Mouse (Mus musculus): Measurements from ENCODE around the gene Plxdc1.
A peak's percentile ranks its signal among the peaks of the same experiment; 100 is the strongest.

Plxdc1 gene

GRCm38 (mm10) chr11:97985727-97986677 lies at the start of gene Plxdc1:
TSS of gene Plxdc1 (minus strand) at chr11:97986444.
- no peak for DNase-seq (ENCODE audit: low read depth, low spot score)

DNA sequence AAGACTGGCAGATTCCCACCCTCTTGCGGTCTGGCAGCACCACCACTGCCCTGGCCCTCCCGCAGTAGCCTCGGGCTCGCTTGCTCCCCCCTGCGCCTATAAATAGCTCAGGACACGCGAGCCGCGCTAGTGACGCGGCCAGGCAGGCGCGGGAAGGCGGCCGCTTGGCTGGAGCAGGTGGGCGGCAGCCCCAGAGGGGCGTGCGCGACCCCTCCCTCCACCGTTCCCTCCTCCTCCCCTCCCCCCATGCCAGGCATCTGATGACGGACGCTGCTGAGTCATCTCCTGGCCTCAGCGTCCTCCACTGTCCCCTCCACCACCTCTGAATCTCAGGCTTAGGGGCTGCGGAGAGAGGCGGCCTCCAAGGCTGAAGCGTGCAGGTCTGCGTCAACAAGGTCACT lies 49.7 kb upstream of the Plxdc1 start:
- peak; percentile 49 for DNase-seq (ENCODE audit: low read depth, low spot score)

- no peak for DNase-seq (ENCODE audit: low read depth, low spot score)
Measured at GRCm38 (mm10) chr11:98034840-98035239, 48.6 kb upstream of the Plxdc1 start.

GRCm38 (mm10) chr11:98034061-98034460 lies 47.8 kb upstream of the Plxdc1 start:
- no peak for DNase-seq (ENCODE audit: low read depth, low spot score)

DNA sequence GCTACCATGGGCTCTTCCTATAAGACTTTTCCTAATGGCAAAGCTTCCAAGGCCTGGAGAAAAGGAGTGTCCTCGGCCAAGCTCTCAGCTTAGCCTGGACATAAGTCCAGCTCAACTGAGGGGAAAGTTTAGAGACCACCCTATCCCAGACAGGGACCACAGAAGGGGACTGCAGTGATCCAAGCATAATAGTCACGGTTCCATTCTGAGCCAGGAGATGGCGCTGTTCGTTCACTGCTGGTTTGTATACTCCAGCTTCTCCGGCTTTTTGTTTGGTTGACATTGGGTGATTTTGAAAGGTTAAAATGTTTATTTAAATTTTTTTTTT lies 45.2 kb upstream of the Plxdc1 start:
- DNase-seq (ENCODE audit: low read depth, low spot score) = peak; percentile 83

DNA sequence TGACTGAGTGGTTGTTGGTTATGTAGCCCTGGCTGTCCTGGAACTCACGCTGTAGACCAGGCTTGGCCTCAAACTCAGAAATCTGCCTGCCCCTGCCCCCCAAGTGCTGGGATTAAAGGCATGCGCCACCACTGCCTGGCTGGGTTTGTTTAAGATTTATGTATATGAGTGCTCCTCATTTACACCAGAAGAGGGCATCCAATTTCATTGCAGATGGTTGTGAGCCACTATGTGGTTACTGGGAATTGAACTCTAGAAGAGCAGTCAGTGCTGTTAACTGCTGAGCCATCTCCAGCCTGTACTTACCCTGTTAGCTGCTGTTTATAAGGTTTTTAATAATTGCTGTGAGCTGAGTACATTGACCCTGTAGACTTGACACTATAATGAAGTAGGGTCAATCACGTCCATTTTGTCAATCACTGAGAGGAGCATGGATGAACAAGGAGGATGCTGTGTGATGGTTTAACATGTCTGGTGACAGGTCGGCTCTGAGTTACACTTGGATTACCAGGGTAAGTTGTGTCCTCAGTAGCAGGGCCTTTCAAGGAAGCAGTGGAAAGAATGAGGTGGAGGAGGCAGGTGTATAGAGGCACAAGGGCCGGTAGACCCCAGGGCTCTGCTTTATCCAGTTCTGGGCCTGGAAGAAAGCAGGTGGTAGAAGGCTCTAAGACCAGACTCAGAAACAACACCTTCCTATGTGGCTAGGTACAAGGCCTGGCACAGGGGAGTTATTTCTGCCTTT lies 44.6 kb upstream of the Plxdc1 start:
- peak; percentile 63 for DNase-seq (ENCODE audit: low read depth, low spot score)

DNA sequence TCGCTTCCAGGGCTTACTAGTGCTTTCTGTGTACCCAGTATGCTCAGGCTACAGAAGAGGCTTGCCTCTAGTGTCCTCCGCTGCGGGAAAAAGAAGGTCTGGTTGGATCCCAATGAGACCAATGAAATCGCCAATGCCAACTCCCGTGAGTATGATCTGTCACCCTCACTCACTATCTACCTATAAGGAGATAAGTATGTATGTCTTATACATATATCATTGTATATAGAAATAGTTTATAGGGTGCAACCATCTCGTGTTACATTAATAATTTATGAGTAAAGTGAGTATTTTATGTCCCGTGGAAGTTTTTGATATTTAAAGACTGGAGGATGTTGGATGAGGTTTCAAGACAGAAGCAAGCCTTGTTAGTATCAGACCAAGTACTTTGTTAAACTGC lies 41.5 kb upstream of the Plxdc1 start:
- DNase-seq (ENCODE audit: low read depth, low spot score) = no peak

GRCm38 (mm10) chr11:98027297-98027688 lies 41.0 kb upstream of the Plxdc1 start:
- no peak for DNase-seq (ENCODE audit: low read depth, low spot score)

GRCm38 (mm10) chr11:98026570-98027296 lies 40.5 kb upstream of the Plxdc1 start, which contains the start of gene Rpl19:
TSS of gene Rpl19 (plus strand) at chr11:98026710.
- peak; percentile 94 for DNase-seq (ENCODE audit: low read depth, low spot score)

DNA sequence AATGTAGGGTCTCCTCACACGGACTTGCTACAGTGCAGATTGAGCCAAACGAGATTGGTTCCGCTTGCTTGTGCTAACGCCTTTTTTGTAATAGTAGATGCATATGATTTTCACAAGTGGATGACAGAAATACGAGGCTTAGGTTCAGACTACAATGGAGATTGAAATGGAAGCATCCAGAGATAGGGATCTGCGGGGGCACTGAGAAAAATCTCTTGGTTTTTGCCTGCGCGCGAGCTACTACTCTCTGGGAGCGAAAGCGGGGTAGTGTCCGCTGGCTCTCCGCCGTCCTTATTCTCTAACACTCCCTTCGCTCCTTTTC lies 40.0 kb upstream of the Plxdc1 start:
- no peak for DNase-seq (ENCODE audit: low read depth, low spot score)

DNA sequence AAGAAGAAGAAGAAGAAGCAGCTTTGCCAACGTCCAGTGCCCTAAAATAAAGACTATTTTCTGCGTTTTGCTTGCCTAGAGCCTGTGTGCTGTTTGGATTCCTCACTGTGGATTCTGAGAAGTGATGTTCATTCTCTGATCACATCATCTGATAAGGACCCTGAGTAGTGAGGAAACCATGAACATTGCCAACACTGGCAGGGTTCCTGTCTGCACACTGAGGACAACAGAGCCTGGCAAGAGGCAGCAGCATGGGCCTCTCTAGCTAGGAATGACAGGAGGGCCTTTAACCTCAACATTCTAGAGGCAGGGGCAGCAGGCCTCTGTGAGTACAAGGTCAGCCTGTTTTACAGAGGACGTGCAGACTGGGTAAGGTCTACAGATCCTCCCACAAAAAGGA lies 38.3 kb upstream of the Plxdc1 start:
- no peak for DNase-seq (ENCODE audit: low read depth, low spot score)

DNA sequence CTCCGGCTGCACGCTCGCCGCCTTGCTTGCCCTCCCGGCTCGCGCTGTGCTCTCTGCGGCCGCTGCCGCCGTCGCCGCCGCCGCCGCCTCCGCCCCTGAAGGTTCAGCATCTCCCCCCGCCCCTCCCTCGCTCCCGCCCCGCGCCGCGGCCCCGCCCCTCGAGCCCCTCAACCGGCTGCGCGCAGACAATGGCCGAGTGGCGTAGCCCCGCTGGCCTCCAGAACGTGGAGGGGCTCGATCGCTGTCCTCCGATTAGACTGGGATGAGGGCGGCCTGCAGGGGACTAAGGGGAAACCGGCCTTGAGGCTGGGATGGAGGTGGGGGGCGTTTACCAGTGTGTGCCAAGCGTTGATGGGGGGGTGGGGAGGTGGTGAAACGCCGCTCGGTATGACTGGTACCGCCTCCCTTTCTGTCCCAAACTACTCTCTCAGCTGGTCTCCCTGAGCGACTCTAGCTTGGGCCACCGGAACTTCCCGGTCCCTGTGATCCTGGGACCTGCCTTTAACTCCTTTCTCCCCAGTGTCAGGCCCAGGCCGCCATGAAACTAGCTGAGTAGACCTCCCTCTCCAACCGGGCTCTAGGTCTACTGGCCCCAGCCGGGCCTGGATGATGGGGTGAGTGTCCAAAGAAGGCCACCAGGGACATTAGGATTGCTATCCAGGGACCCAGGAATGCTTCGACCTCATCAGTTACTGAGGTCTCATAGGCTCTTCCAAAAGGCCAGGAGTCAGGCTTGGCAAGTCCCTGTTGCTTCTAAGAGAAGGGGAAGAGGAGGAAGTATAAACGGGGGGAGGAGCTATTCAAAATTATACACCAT lies 36.5 kb upstream of the Plxdc1 start, which contains the start of gene Cacnb1:
Gene Cacnb1 (minus strand): TSS at position 480 of the 817 bp plus-strand sequence.
- DNase-seq (ENCODE audit: low read depth, low spot score) = peak; percentile 50

GRCm38 (mm10) chr11:98022253-98022554 lies 36.0 kb upstream of the Plxdc1 start:
- DNase-seq (ENCODE audit: low read depth, low spot score) = no peak

DNA sequence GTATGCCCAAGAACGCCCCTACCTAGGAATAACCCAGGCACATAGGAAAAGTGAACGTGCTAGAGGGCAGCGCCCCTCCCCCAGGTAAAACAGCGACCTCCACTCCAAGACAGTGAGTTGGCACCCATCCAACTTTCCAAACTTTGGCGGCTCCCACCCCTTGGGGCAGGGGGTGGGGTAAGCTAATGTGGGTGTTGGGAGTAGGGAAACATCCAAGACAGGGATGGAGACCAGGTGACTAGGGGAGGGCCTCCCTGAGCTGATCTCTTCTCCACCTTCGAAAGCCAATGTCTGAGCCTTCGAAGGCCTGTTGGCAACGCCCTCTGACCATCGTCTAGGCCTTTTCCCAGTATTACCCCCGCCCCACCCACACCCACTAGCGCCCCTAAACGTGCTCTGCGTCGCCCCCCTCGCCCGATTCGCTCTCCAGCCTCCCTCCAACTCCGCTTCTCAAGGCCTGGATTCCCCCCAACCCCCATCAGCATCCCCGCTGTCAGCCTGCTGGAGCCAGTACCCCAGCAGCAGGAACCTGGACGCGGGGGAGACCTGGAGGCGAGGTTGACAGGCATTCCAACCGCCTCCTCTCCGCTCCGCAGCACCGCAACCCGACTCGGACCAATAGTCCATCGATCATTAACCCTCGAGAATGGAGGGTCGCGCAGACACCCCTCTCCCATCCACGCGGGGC lies 35.5 kb upstream of the Plxdc1 start:
- peak; percentile 76 for DNase-seq (ENCODE audit: low read depth, low spot score)

DNA sequence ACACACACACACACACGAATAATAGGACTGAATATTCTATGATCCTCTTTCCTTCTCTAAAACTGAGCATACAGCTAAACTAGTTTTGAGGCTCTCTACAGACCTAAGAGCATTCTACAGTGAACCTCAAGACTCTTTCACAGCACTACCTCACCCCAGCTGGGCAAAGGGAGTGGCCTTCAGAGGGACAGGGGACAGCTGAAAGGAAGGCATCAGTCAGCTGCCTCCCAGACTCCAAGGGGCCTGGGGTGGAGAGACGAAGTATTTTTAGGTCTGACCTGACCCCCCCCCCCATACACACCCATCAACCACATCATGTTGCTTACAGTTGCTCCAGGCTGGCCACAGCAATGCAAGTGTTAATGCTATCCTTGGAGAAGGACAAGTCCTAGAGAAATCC lies 34.9 kb upstream of the Plxdc1 start:
- DNase-seq (ENCODE audit: low read depth, low spot score) = no peak

DNA sequence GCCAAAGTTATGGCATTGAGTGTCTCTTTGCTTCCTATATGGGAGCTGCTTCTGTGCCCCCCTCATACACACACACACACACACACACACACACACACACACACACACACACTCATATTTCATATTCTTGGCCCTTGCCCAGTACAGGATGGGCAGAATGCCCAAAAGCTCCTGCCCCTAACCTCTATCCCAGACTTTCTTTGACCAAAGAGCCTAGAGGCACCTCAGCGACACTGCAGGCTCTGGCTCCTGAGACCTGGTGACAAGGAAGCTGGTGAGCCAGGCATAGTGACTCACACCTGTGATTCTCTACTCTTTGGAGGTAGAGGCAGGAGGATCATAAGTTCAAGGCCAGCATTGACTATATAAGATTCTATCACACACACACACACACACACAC lies 34.5 kb upstream of the Plxdc1 start:
- no peak for DNase-seq (ENCODE audit: low read depth, low spot score)

DNA sequence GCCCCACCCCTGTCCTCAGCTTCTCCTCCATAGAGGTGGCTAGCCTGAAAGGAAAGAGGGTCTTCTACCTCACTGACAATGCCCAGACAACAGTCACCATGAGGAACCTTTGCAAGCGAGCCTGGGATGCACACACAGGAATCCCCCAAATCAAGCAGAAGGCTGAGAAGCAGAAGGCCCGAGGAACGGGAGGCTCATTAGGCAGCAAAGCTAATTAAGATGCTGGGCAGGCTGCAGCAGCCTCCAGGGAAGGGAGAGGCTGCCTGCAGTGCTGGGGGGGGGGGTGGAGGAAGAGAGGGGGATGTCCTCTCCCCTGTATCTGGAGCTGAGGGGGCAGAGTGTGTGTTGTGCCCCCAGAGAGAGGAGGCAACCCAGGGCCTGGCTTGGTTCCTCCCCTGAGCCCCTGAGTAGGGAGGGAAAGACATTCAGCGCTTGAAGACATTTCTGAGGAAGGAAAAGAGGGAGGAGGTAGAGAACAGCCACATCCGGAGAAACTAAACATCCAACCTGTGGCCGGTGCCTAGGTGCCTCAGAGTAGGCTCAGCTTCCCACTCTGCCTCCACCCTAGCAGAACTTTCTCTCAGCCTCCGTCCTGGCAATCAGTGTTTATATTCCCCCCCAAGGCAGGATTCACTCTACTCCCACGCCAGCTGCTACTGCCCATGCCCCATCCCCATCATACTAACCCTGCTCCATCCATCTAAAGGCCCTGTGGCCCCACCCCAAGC lies 33.8 kb upstream of the Plxdc1 start:
- no peak for DNase-seq (ENCODE audit: low read depth, low spot score)

GRCm38 (mm10) chr11:98018858-98019641 lies 32.8 kb upstream of the Plxdc1 start:
- peak; percentile 79 for DNase-seq (ENCODE audit: low read depth, low spot score)

DNA sequence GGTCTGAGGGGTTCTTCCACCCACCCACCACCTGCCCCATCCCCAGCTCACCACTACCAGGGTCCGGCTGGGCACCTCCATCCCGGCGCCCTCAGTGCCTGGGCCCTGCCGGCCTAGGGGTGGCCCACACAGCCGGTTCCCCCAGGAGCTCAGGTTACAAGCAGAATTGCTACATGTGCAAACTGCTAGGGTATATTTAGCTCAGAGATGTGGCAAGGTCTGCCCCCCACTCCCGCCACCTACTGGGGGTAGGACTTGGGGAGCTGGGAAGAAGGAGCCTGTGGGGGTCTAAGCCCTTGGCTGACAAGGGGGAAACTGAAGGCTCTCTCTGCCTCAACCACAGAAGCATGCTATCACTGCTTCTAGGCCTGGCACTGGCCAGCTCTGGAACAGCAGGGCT lies 32.0 kb upstream of the Plxdc1 start:
- DNase-seq (ENCODE audit: low read depth, low spot score) = no peak
